Mouse (Mus musculus) bone marrow macrophage, adult 2 months (primary cell): ENCODE results near the gene Ripor1.

Experiments
- CTCF ChIP-seq: IDR thresholded peaks from 2 replicates; pipeline ENCODE4 v1.5.1; 2012; ENCODE audit warnings: low read depth, mild to moderate bottlenecking, low read length, moderate library complexity
- POLR2A ChIP-seq: IDR thresholded peaks from 2 replicates; pipeline ENCODE4 v1.6.1; 2012; ENCODE audit warnings: mild to moderate bottlenecking, low read depth, low read length, borderline replicate concordance

DNA sequence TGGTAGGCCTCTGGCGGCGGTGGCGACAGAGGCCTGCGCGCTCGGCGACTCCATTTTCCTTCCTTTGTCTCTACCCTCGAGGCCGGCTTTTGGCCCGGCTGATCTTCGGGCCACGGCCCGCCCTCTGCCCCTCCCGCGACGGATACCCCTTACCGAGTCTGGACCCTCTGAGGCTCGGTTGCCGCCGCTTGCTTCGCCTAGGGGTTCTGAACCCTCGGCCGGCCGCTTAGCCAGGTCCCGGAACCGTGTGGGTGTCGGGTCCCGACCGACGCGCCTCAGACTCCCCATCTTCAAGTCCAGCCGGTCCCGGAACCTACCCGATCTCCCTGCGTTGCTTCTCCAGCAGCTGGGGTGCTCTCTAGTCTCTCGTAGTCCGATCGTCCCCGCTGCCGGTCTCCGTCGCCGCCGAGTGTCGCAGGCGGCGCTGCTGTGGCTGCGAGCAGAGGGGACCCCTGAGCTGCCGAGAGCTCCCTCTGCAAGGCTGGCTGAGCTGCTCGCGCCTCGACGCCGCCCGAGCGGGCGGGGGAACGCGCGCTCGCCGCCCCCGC lies 32.0 kb downstream of the Ripor1 start, which contains the start of gene Agrp:
- TF ChIP-seq POLR2A (no peak), CTCF (no peak)
